Mouse (Mus musculus) right cerebral cortex, postnatal 36 days (tissue): ENCODE measurements around the gene Rassf4.

Source experiments
- DNase-seq, 2 experiments: peaks; one replicate each; pipeline ENCODE4 v3.0.0; 2022; ENCODE audit warnings: low spot score in 2 of 2, mixed read lengths in 1 of 2

The Rassf4 gene

DNA sequence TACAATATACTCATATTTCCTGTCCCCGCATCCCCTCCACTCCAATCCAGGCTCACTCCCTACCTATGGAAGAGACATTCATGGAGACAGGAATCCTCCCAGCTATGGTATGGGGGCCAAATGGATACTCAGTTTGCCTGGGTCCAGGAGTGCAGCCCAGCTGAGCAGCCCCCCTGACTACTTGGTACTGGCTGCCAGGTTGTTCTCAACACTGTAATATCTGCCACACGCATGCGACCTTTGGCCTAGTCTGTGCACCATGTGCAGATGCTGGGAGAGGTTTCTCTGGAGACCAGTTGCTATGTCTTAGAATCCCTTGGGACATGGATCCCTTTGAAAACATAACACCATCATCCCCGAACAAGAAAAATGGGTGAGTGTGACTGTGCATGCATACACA, 2.0 kb downstream of the Rassf4 start:
- DNase-seq = no peak

DNA sequence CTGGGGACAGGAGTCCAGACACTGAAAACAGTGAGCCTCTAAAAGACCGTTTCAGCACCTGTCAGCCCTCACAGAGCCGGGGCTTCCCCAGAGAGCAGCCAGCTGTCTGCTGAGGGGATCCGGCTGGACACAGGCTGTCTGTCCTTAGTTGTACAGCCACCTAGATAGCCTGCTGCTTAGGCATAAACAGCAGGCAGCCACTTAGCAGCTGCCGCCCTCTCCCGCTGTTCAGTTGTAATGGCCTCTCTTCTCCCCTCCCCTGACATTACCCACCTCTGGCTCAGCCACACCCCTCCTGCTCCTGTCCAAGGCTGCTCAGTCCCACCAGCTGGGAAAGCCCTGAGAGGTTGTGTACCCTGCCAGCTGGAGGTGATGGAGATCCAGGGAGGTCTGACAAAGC, 2.7 kb downstream of the Rassf4 start:
- no peak for DNase-seq

DNA sequence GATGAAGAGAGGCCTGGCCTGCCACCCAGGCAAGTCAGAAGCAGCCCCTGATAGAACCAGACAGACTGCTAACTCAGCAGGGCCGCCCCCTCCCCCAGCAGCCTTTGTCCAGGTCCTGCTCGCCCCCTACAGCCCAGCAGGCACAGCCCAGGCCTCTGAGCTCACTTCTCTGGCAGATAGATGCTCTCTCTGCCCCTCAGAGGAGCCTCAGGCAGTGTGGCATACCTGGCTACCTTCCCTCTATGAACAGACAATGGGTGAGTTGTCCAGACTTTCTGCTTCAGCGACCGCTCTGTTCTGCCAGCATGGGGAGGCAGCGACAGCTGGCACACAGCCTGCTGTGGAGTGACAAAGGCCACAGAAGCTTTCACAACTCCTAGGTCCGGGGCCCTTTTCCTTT, 3.6 kb downstream of the Rassf4 start:
- DNase-seq = no peak

DNA sequence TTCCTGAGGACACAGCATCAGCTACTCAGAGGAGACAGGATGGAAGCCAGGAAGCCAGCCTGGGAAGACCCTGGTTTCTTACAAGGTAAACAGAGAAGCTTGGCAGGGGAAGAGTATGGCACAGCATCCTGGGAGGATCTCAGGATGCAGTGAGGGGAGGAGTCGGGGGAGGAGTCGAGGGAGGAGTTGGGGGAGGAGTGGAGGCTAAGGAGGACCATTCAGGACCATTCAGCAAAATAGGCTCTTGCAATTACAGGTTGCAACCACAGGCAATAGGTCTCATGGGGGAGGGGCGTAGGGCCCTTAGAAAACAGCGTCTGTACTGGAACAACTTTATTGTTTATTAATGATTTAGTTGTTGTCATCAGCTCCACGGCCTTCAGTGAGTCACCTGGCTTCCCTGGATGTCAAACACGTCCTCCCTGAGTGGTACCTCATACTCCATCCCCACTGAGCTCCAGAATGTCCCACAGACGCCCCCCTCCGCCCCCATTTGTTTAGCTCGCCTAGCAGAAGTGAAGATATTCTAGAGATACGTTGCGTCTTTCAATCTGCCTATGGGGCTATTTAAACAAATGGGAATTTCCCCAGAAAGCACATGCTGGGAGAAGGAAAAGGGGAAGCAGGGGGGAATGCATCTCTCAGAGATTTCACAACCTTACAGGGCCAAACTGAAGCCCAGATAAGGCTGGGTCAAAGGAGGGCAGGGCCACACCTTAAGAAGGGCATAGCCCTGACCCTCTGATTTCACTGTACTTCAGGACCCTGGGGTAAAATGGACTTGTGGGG, 4.9 kb downstream of the Rassf4 start:
- DNase-seq = no peak

DNA sequence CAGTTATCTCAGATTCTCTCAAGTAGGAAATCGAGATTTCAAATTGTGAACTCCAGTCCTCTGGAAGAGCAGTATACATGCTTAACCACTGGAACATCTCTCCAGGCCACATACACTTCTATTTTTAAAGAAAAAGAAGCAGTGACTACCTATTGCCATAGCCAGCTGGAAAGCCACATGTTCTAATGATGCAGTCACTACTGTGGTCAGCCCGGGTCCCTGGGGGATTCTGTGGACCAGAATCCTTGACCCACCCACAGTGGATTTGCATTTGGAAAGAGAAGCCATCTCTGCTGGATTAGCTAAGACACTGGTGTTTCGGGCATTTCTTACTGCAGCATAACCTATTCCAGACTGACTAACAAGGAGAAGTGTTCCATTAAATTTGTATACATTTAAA, 6.4 kb downstream of the Rassf4 start:
- DNase-seq = no peak

DNA sequence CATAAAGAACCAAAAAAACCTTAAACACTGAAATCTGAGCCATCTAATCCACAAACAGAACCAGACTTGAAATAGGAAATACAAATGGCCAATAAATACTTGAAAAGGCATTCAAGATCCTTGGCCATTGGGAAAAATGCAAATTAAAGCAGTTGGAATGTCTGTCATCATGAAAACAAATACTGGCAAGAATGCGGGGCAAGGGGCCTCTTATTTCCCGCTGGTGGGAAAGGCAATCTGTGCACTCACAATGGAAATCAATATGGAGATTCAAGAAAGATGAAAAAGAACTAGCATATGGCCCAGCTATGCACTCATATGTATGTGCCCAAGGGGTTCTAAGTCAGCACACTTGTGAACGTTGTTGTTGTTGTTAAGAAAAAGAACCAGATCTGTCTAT, 6.9 kb downstream of the Rassf4 start:
- no peak for DNase-seq

DNA sequence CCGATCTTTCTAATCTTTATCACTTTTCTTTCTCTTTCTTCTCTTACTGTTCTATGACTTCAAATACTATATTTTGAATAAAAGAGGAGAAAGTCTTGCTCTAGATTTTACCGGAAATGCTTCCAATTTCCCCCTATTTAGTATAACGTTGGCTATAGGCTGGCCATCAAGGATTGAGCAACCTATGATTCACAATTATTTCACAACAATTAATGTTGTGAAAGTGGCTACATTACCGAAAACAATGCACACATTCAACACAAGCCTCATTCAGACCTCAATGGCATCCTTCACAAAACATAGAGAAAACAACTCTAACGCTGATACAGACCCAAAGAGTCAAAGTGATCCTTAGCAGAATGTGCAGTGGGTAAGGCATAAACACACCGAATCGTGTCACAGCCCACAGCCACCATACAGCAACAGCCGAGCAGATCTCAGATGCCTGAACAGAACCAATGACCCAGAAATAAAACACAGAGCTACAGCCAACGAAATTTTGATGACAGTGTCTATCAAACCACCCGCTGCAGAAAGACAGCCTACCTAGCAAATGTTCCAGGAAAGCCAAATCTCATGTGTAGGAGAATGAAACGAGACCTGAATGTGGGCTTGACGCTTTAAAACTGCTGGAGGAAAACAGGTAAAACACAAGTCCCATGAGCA, 7.5 kb downstream of the Rassf4 start:
- no peak for DNase-seq

DNA sequence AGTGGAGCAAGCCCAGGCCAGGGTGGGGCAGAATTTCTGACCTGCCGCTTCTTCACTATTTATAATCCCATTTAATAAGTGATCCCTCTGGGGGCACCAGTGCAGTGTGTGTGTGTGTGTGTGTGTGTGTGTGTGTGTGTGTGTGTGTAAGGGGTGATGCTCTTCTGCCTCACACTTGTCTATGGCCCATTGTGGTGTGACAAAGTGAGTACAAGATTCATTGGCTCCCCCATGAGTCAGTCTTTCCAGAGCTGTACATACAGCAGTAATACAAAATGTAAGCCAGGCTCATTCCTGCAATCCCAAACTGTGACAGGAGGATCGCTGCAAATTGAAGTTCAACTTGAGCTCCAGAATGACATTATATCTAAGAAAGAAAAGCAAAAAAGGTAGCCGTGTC, 8.9 kb downstream of the Rassf4 start:
- no peak for DNase-seq

DNA sequence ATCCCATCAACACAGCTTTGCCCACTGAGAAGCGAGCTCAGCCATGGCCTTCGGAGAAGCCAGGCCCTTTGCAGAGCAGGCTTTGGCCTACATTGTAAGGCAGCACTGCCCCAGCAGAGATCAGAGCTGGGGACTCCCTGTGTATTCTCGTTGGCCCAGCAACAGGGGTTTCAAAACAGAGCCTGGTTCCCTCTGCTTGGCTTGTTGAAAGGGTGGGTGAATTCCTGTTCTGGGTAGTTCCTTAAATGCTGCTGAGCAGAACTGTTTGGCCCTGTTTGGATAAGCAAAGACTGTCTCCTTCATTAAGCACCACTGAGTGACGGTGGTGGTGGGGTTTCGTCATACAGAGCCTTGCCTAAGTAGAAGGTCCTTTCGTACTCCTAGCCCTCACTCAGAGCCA, 9.7 kb downstream of the Rassf4 start:
- no peak for DNase-seq

DNA sequence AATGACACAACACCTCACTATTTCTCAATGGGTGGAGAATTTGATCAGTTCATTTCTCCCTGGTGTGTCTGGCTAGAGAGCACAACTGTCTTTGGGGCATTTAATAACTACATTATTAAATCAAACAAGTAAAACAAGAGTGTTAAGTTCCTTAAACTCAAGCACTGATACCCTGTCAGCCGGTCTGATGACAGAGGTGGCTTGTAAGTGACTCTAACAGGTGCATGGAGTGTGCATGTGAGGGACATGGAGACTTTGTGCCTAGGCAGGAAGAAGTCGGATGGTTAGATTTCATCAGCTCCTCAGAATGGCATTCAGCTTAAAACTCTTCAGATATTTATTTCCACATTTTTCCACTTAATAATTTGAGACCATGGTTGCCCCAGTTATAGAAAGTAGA, 10.4 kb downstream of the Rassf4 start:
- no peak for DNase-seq

DNA sequence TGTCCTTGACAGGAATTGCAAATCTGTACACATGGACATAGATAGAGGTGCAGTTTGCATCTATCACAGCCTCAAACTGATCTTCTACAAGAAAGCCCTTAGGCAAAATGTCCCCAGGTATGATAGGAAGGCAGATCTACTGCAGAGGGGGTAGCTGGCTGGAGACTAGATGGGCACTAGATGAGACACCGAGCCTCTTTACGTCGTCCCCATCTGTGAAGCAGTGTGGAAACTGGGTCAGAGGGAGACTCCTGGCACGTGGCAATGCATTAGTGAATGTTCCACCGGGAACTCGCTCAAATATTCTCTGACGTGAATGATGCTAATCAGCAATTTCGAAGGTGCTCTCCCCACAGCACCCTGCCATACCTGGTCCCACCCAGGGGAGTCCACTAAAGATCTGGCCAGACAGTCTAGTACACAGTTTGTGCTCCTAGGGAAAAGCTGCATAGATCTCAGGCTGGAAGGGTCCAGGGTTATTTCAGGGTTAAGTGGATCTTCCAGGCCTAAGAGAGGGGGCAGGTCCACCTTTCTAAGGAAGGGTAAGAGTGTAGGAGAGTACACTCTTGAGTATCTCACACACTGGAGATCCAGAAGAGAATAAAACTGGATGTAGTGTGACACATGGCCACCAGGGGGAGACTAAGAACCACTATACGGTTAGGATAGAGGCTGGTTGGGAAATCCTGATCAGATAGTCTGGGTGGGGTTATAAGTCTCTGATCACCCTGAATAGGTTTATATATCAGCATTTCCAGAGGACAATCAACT, 19.9 kb downstream of the Rassf4 start:
- DNase-seq = peak in 1 of 2 experiments; percentile 50

DNA sequence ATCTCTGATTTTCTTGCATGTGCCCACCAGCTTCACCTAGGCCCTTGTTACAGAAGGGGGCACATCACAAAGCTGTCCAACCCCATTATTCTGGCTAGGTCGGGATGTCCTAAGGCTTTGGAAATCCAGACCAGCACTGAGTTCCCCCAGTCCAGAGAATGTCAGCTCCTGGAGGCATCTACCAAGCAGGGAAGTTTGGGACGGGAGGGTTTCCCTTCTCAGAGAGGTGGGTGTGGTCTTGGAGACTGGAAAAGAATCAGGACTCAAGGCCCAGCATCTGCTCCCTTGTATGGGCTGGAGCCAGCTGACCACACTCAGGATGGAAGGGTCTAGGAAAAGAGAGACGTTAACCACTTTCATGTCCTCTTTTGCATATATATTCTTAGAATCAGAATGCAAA, 20.6 kb downstream of the Rassf4 start:
- DNase-seq = no peak

DNA sequence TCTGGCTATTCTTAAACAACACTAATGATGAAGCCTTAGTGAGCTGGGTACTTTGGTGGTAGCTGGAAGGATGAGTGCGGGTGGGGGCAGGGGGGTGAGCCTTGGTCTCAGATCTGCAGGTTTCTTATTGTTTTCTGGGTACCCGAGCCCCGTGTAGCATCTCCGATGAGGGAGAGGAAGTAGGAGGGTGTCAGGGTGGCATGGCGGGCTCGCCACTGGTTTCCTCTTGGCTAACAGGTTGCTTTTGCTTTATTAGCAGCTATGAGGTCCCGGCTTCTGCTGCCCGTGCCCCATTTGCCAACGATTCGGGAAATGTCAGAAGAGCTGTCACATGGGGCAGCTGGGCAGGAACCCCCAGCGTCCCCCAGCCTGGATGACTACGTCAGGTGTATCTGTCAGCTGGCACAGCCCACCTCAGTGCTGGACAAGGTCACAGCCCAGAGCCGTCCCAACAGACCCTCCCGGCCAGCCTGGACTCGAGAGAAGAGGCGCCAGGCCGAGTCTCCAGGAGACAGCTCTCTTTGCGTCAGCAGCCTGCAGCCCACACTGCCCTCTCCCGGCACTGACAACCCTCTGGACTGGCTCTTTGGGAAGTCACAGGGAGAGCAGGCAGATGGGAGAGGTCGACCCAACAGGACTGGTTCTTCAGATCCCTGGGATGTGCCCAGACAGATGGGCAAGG, 22.2 kb downstream of the Rassf4 start:
- DNase-seq = no peak

DNA sequence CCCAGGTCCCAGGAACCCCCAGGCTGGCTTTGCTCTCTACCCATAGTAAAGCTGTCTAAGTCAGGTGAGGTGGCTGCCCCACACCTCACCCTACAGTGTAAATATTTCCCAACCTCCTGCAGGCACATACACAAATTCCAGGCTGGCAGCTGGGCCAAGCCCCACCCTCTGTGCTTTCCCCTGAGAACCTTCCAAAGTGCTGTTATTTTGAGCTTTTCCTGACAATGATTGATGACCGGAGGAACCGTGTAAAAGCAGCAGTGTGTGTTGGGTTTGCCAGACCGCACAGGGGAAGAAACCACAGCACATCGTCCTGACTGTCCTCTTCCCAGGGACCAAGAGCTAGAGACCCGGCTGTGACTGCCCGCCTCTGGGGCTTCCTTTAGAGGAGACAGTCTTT, 23.3 kb downstream of the Rassf4 start, which contains the start of gene Depp1:
TSS of gene Depp1 (plus strand) at position 204 of the 400 bp plus-strand sequence.
- DNase-seq = no peak

DNA sequence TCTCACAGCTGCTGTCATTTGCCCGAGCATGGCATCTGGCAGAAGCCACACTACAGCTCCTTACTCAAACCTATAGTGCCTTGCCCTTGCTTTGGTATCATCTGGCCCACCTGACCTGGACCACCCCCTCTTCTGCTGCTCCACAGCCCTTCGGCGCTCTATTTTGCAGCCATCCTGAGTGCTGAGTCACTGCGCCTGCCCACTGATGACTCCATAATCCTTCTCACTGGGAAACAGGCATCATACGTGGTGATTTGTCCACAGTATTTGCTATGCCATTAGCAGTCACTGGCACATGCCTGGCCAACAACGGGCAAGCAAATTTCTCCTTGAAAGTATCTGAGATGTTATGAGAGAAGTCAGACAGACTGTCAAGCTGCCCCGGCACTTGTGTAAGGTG, 23.9 kb downstream of the Rassf4 start:
- DNase-seq = no peak

DNA sequence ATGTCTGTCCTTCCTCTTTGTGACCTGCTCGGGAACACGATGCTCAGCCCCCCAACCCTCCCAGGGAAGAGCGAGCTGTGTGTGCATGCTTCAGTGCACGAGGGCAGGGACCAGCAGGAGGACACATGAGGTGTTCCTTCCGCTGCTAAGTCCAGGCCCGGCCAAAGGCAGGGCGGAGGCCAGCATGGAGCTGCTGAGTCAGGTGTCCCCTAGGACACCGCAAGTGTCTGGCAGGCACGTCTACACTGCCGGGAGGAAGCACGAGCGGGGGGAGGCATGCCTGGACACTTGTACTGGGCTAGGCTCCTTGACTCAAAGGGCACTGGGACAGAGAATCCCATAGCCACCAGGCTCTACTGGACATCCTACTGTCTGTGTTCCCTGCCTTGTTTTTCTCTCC, 26.0 kb downstream of the Rassf4 start:
- no peak for DNase-seq

DNA sequence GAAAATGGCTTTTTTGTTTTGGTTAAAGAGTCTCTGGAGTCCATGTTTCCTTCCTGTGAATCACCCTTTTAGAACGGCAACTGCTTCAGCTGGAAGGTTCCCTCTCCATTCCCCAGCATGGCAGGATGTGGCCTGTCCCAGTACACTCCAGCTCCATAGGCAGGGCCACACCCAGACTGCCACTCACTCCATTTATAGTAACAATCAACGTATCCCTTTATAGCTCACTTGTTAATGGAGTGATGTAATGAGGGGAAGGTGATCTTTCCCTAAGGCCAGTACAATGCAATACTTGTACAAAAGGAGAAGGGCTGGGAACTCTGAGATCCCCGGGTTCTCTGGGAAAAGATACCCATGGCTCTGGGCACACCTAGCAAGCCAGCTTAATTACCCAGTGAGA, 29.4 kb downstream of the Rassf4 start:
- DNase-seq = no peak

DNA sequence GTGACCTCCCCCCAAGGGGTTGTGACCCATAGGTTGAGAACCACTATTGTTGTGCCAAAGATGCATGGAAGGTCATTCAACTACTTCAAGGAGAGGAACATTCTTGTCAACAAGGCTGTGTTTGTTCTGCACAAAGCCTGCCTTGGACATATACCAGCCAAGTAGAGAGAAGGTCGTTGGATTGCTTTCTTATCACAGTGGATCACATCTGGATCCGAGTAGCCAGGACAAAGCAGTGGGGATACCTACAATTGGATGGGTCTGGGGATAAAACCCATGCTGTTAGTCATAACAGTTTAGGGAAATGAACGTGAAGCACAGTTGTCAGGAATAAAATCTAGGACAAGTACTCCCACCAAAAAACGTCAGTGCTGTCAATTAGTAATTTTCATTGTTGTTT, 29.9 kb downstream of the Rassf4 start:
- DNase-seq = no peak

DNA sequence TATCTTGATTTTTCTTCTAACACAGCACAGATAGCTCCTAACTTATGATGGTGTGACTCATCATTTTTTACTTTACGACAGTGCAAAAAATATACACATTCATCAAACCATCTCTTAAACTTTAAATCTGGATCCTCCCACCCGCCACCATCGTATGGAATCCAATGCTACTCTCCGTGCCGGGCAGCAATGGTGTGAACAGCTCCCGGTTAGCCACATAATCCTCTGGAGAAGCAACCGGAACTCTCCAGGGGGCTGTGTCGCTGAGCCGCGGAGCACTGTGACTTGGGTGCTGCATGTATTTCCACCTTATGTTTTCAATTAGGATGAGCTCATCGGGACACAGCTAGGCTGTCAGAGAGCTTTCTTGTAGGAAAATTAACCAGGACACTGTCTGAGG, 30.8 kb downstream of the Rassf4 start:
- peak; percentile 53 to 71 for DNase-seq

DNA sequence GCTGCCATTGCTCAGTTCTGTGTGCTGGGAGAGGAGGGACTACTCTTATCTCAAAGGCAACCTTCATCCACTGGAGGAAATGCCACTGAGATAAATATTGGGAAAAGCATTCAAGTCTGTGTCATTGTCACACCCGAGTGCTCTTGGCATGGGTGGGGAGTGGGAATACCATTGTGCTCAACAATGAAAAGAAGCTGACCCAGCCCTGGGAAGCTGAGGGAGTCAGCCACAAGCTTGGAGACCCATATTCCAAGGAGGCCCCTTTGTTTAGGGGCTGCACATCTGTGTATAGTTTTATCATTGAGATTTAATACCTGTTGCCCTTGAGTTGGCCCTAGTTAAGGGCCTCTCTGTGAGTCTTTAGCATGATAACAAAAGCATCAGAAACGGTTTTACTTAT, 34.1 kb downstream of the Rassf4 start:
- DNase-seq = no peak

DNA sequence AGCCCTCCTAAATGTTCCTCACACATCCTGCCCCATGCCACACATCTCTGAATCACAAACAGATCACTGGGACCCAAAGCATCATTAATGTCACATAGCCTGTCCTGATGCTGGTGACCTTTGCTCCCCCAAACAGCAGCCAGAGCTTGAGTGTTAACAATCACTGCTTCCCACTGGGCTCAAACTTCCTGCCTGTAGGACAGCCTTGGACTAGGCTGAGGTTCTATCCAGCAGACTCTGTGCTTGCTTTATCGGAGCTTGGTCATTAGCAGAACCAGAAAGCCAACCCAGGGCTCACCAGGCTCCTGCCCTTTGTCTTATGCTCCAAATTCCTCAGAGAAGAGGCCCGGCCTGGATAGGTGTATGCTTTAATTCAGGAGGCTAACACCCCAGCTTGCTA, 34.9 kb downstream of the Rassf4 start:
- no peak for DNase-seq

DNA sequence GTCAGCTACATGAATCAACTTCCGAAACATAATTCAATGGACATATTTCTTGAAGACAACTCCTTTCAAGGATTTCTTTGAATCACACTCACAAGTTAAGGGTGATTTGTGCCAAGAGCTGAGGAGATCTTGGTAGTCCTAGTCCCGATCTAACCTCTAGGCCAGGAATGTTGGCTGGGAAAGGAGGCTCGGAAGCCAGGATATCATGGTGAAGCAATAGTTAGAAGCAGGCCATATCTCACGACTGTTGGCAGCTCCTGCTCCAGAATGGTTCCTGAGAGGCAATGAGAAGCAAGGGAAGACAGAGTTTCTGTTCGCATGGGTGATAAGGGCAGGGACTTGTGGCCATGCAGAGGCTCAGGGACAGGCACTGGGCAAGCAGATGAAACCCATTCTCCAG, 36.3 kb downstream of the Rassf4 start:
- DNase-seq = no peak
